Mouse (Mus musculus) heart, embryonic 12.5 days (tissue): ENCODE measurements around the gene Plcg2. TPM values are rescaled to one million over a fixed set of nuclear protein-coding genes. Genes with fewer than 3 reads are reported as not detected.

Experiments
- ATAC-seq: fragments of 200-750 bp; cut with Nextera tagmentation; 2 replicates; pipeline ENCODE4 v1.8.0; 2017; ENCODE audit warnings: moderate TSS enrichment, moderate library complexity; ENCODE audit not compliant: insufficient number of reproducible peaks, low FRiP score
- H3K27ac ChIP-seq: fragments of 300-500 bp; sonication (generic); 2 replicates; pipeline ENCODE4 v1.5.1; 2016; ENCODE audit warnings: mild to moderate bottlenecking, moderate library complexity; ENCODE audit not compliant: poor library complexity, severe bottlenecking
- H3K27me3 ChIP-seq: fragments of 300-500 bp; sonication (generic); replicated peaks from 2 replicates; pipeline ENCODE4 v1.6.1; 2016; ENCODE audit warnings: mild to moderate bottlenecking, moderate library complexity
- H3K36me3 ChIP-seq: fragments of 300-500 bp; sonication (generic); 2 replicates; pipeline ENCODE4 v1.6.1; 2016; ENCODE audit warnings: mild to moderate bottlenecking, moderate library complexity
- H3K4me1 ChIP-seq: fragments of 300-500 bp; sonication (generic); replicated peaks from 2 replicates; pipeline ENCODE4 v1.6.1; 2016; ENCODE audit warnings: mild to moderate bottlenecking
- H3K4me2 ChIP-seq: fragments of 300-500 bp; sonication (generic); 2 replicates; pipeline ENCODE4 v1.6.1; 2016; ENCODE audit warnings: mild to moderate bottlenecking, moderate library complexity
- H3K4me3 ChIP-seq: fragments of 300-500 bp; sonication (generic); 2 replicates; pipeline ENCODE4 v1.5.1; 2016; ENCODE audit warnings: mild to moderate bottlenecking
- H3K9ac ChIP-seq: fragments of 300-500 bp; sonication (generic); 2 replicates; pipeline ENCODE4 v1.6.1; 2016; ENCODE audit warnings: mild to moderate bottlenecking, moderate library complexity
- H3K9me3 ChIP-seq: fragments of 300-500 bp; sonication (generic); replicated peaks from 2 replicates; pipeline ENCODE4 v1.6.1; 2016; ENCODE audit warnings: mild to moderate bottlenecking, moderate library complexity
- WGBS: fragments of 180-500 bp; shearing (Covaris S2); methylation state at CpG from one replicate; pipeline ENCODE4 v1.1.7; 2016; 5-methylcytosine and 5-hydroxymethylcytosine counted together
- polyA plus RNA-seq: library from polyadenylated mRNA; unstranded; fragments of >200 nt; fragmentation: Nextera tagmentation; extraction: Ambion mirVana; gene quantifications from 2 replicates; pipeline ENCODE4 v1.2.1, GENCODE M21; 2016

The Plcg2 gene
- polyA plus RNA-seq, 1 experiment from 2014 or later = 9.2 TPM

- no peak overlapping the region for H3K4me3 ChIP-seq
- H3K4me1 ChIP-seq = peaks cover 14% of the 10 kb centered on the region
- no peaks in the 10 kb centered on the region for H3K9me3 ChIP-seq
- H3K27ac ChIP-seq = 0 out of 2 replicates have a peak overlapping the region, but pooled peaks have one; percentile 24
- no peaks in the 10 kb centered on the region for H3K27me3 ChIP-seq
- WGBS = 27% methylated on average over 11 of the region's 11 CpGs
- 0 out of 2 replicates have a peak, but pooled peaks have one; percentile 55 for ATAC-seq
- no peaks in the 10 kb centered on the region for H3K36me3 ChIP-seq
- 0 out of 2 replicates have a peak overlapping the region, but pooled peaks have one; percentile 12 for H3K4me2 ChIP-seq
- H3K9ac ChIP-seq = no peak overlapping the region
These were observed 162.4 kb downstream of the Plcg2 start for GRCm38 (mm10) chr8:117660358-117661031.

GRCm38 (mm10) chr8:117667349-117668124, 169.4 kb downstream of the Plcg2 start:
- H3K4me1 ChIP-seq = no peaks in the 10 kb centered on the region
- H3K4me3 ChIP-seq = no peak overlapping the region
- no peak for ATAC-seq
- H3K27me3 ChIP-seq = peaks cover 6% of the 10 kb centered on the region; the same call in 1 of the 2 replicates
- H3K9me3 ChIP-seq = no peaks in the 10 kb centered on the region
- no peaks in the 10 kb centered on the region for H3K36me3 ChIP-seq
- no peak overlapping the region for H3K9ac ChIP-seq
- WGBS = 72% methylated on average over 13 of the region's 13 CpGs
- no peak overlapping the region for H3K27ac ChIP-seq
- H3K4me2 ChIP-seq = no peak overlapping the region

GRCm38 (mm10) chr8:117670461-117670860, 172.4 kb downstream of the Plcg2 start:
- no peaks in the 10 kb centered on the region for H3K4me1 ChIP-seq
- 33% methylated on average over 11 of the region's 11 CpGs for WGBS
- no peak overlapping the region for H3K27ac ChIP-seq
- H3K36me3 ChIP-seq = no peaks in the 10 kb centered on the region
- no peak overlapping the region for H3K9ac ChIP-seq
- ATAC-seq = no peak
- H3K9me3 ChIP-seq = no peaks in the 10 kb centered on the region
- H3K4me3 ChIP-seq = no peak overlapping the region
- no peak overlapping the region for H3K4me2 ChIP-seq
- H3K27me3 ChIP-seq = peaks cover 6% of the 10 kb centered on the region; the same call in 1 of the 2 replicates

- 84% methylated on average over 3 of the region's 3 CpGs for WGBS
- H3K27ac ChIP-seq = no peak overlapping the region
- H3K9ac ChIP-seq = no peak overlapping the region
- H3K4me1 ChIP-seq = no peaks in the 10 kb centered on the region
- no peaks in the 10 kb centered on the region for H3K9me3 ChIP-seq
- ATAC-seq = no peak
- H3K36me3 ChIP-seq = no peaks in the 10 kb centered on the region
- peaks cover 6% of the 10 kb centered on the region; the same call in 1 of the 2 replicates for H3K27me3 ChIP-seq
- no peak overlapping the region for H3K4me2 ChIP-seq
- H3K4me3 ChIP-seq = no peak overlapping the region
These were observed 174.5 kb downstream of the Plcg2 start for GRCm38 (mm10) chr8:117672558-117672957.

- Histone ChIP-seq H3K9me3 (no peaks in the 10 kb centered on the region), H3K27me3 (peaks cover 6% of the 10 kb centered on the region; the same call in 1 of the 2 replicates), H3K4me2 (peak within 1 kb of the TSS; percentile 75), H3K36me3 (no peaks in the 10 kb centered on the region), H3K4me3 (peak within 1 kb of the TSS; percentile 58), H3K4me1 (no peaks in the 10 kb centered on the region), H3K27ac (no peak within 1 kb of the TSS), H3K9ac (peak within 1 kb of the TSS; percentile 72)
- WGBS = 12% methylated on average over 17 of the region's 17 CpGs
- ATAC-seq = no peak
These were observed 175.3 kb downstream of the Plcg2 start, which contains the start of gene Sdr42e1 for GRCm38 (mm10) chr8:117673430-117673830. Gene Sdr42e1 (minus strand): TSS chr8:117673689.

- no peak for ATAC-seq
- Histone ChIP-seq H3K9me3 (no peaks in the 10 kb centered on the region), H3K27me3 (no peaks in the 10 kb centered on the region), H3K4me2 (no peak overlapping the region), H3K9ac (no peak overlapping the region), H3K36me3 (no peaks in the 10 kb centered on the region), H3K4me3 (no peak overlapping the region), H3K4me1 (no peaks in the 10 kb centered on the region), H3K27ac (no peak overlapping the region)
- WGBS = 72% methylated on average over 5 of the region's 5 CpGs
These were observed 177.1 kb downstream of the Plcg2 start for GRCm38 (mm10) chr8:117675171-117675570.

GRCm38 (mm10) chr8:117676460-117676859, 178.4 kb downstream of the Plcg2 start:
- Histone ChIP-seq H3K36me3 (no peaks in the 10 kb centered on the region), H3K4me1 (no peaks in the 10 kb centered on the region), H3K9me3 (no peaks in the 10 kb centered on the region), H3K4me2 (no peak overlapping the region), H3K27me3 (no peaks in the 10 kb centered on the region), H3K4me3 (no peak overlapping the region), H3K27ac (no peak overlapping the region), H3K9ac (no peak overlapping the region)
- ATAC-seq = no peak
- WGBS = 66% methylated on average over 9 of the region's 9 CpGs

GRCm38 (mm10) chr8:117677011-117677410, 178.9 kb downstream of the Plcg2 start:
- no peak overlapping the region for H3K9ac ChIP-seq
- 74% methylated on average over 8 of the region's 8 CpGs for WGBS
- no peak overlapping the region for H3K4me3 ChIP-seq
- ATAC-seq = no peak
- H3K9me3 ChIP-seq = no peaks in the 10 kb centered on the region
- no peak overlapping the region for H3K27ac ChIP-seq
- H3K4me2 ChIP-seq = no peak overlapping the region
- no peaks in the 10 kb centered on the region for H3K36me3 ChIP-seq
- H3K27me3 ChIP-seq = no peaks in the 10 kb centered on the region
- no peaks in the 10 kb centered on the region for H3K4me1 ChIP-seq

- Histone ChIP-seq H3K4me1 (no peaks in the 10 kb centered on the region), H3K27ac (no peak overlapping the region), H3K4me2 (no peak overlapping the region), H3K9me3 (no peaks in the 10 kb centered on the region), H3K27me3 (no peaks in the 10 kb centered on the region), H3K9ac (no peak overlapping the region), H3K4me3 (no peak overlapping the region), H3K36me3 (no peaks in the 10 kb centered on the region)
- 85% methylated on average over 4 of the region's 4 CpGs for WGBS
- ATAC-seq = no peak
These were observed 180.6 kb downstream of the Plcg2 start for GRCm38 (mm10) chr8:117678650-117679049.

- H3K4me1 ChIP-seq = no peaks in the 10 kb centered on the region
- 78% methylated on average over 10 of the region's 10 CpGs for WGBS
- no peak for ATAC-seq
These were observed 185.9 kb downstream of the Plcg2 start for GRCm38 (mm10) chr8:117683925-117684472.

GRCm38 (mm10) chr8:117684504-117684903, 186.4 kb downstream of the Plcg2 start:
- H3K27ac ChIP-seq = no peak overlapping the region
- H3K9me3 ChIP-seq = no peaks in the 10 kb centered on the region
- no peak for ATAC-seq
- no peaks in the 10 kb centered on the region for H3K36me3 ChIP-seq
- no peaks in the 10 kb centered on the region; the same call in 1 of the 2 replicates for H3K27me3 ChIP-seq
- no peak overlapping the region for H3K4me2 ChIP-seq
- 64% methylated on average over 11 of the region's 11 CpGs for WGBS
- H3K4me1 ChIP-seq = no peaks in the 10 kb centered on the region
- H3K4me3 ChIP-seq = no peak overlapping the region
- H3K9ac ChIP-seq = no peak overlapping the region

More at GRCm38 (mm10) chr8:117683925-117684472, 185.9 kb downstream of the Plcg2 start:
- Histone ChIP-seq H3K9me3 (no peaks in the 10 kb centered on the region), H3K9ac (no peak overlapping the region), H3K36me3 (no peaks in the 10 kb centered on the region), H3K27me3 (no peaks in the 10 kb centered on the region; the same call in 1 of the 2 replicates), H3K27ac (no peak overlapping the region), H3K4me2 (no peak overlapping the region), H3K4me3 (no peak overlapping the region)
